Mouse (Mus musculus) lung, postnatal 0 days (tissue): ENCODE measurements around the gene Slc16a14.

ENCODE experiments used
- CTCF ChIP-seq: IDR thresholded peaks from 2 replicates; pipeline ENCODE4 v1.5.1; 2016; ENCODE audit warnings: antibody characterized with exemption, mild to moderate bottlenecking
- EP300 ChIP-seq: IDR thresholded peaks from 2 replicates; pipeline ENCODE4 v1.6.1; 2016; ENCODE audit warnings: antibody characterized with exemption, mild to moderate bottlenecking, control low read depth

DNA sequence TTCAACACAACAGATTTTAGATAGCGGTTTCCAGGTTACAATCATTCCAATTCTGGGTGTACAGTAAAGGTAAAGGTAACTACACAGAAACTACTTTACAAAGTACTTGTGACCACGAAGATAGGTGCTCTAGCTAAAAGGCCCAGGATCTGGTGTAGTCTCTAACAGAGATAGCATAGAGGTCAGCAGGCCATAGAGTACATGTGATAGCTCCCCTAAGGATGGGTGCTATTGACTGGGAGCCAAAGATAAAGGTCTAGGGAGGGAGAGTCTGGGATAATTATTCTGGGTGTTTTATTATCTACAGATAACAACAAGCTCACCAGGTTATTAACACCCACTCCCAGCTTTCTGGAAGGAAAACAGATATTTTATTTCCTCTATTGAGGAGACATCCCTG lies 11.5 kb downstream of the Slc16a14 start:
- TF ChIP-seq CTCF (no peak), EP300 (no peak)
